8 mouse cellular contexts compared by ENCODE assay signal in the genomic region with DNA sequence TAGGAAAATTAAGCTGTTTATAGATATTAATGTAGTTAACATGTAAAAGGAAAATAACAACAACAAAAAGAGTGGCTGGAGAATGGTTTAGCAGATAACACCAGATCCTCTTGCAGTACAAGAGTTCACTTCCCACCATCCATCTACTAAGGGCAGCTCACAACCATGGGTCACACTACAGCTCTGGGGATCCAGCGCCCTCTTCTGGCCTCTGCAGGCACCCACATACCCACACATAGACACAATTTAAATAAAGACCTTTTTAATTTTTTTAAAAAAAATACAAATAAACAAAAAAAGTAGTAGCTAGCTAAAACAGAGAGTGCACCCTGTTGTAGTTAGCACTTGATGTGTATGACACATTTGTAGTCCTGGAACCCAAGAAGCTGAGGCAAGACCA. TPM values are rescaled to one million over a fixed set of nuclear protein-coding genes. Genes with fewer than 3 reads are reported as not detected.
DNase-seq lines count a peak whose midpoint lies in the region; ATAC-seq lines count a peak whose summit lies in the region.

No protein-coding gene starts in this region.

- 42% methylated on average over 1 of the region's 1 CpGs for WGBS in hindbrain, embryonic 11.5 days
- 24% methylated on average over 1 of the region's 1 CpGs for WGBS in hindbrain, embryonic 12.5 days

- no peak overlapping the region for H3K4me2 ChIP-seq in hindbrain, embryonic 11.5 days (replicated peaks; ENCODE audit: low read depth, low read length)
- H3K4me2 ChIP-seq in hindbrain, embryonic 12.5 days (replicated peaks), result no peak overlapping the region

- no peaks in the 10 kb centered on the region for H3K27me3 ChIP-seq in hindbrain, embryonic 11.5 days (ENCODE audit: control insufficient read depth, insufficient read depth, low read length)
- H3K27me3 ChIP-seq in hindbrain, embryonic 12.5 days, result no peaks in the 10 kb centered on the region

- no peaks in the 10 kb centered on the region for H3K4me1 ChIP-seq in hindbrain, embryonic 11.5 days (replicated peaks; ENCODE audit: control insufficient read depth, insufficient read depth, low read length)
- H3K4me1 ChIP-seq in hindbrain, embryonic 12.5 days, result peaks cover 20% of the 10 kb centered on the region

- no peak overlapping the region for H3K9ac ChIP-seq in hindbrain, embryonic 11.5 days (ENCODE audit: low read depth, low read length)
- no peak overlapping the region for H3K9ac ChIP-seq in hindbrain, embryonic 12.5 days

- H3K27ac ChIP-seq in hindbrain, embryonic 11.5 days (ENCODE audit: low read depth, low read length), result no peak overlapping the region
- H3K27ac ChIP-seq in hindbrain, embryonic 12.5 days, result no peak overlapping the region

- H3K36me3 ChIP-seq in hindbrain, embryonic 11.5 days (ENCODE audit: control insufficient read depth, insufficient read depth, low read length), result no peaks in the 10 kb centered on the region
- no peaks in the 10 kb centered on the region for H3K36me3 ChIP-seq in hindbrain, embryonic 12.5 days

- H3K4me3 ChIP-seq in hindbrain, embryonic 11.5 days (ENCODE audit: low read depth, low read length), result no peak overlapping the region
- H3K4me3 ChIP-seq in hindbrain, embryonic 12.5 days, result no peak overlapping the region

- peak; percentile 34 for DNase-seq in hindbrain, embryonic 11.5 days (ENCODE audit: low spot score)
- peak; percentile 79 for DNase-seq in ES-CJ7 (ENCODE audit: low read depth, low spot score)
- peak; percentile 44 for DNase-seq in adrenal gland, postnatal 25 days
- DNase-seq in induced T-regulatory cell, adult 2 months (ENCODE audit: low read depth), result peak; percentile 81
- peak; percentile 56 for DNase-seq in thymus, postnatal 0 days (ENCODE audit: low spot score)
- no peak for DNase-seq in frontal cortex, adult 2 months (ENCODE audit: extremely low spot score in 1 of 2, low spot score in 1 of 2)

- ATAC-seq in hindbrain, embryonic 11.5 days (ENCODE audit: low FRiP score), result no peak
- no peak for ATAC-seq in hindbrain, embryonic 12.5 days (ENCODE audit: low FRiP score)
- ATAC-seq in megakaryocyte-erythroid progenitor cell, adult 5-6 weeks (replicated peaks; ENCODE audit: low FRiP score, low TSS enrichment, poor library complexity, severe bottlenecking), result 0 out of 2 replicates have a peak, but pooled peaks have one; percentile 43

- no peaks in the 10 kb centered on the region for H3K9me3 ChIP-seq in hindbrain, embryonic 11.5 days (ENCODE audit: control insufficient read depth, low read length)
- no peaks in the 10 kb centered on the region for H3K9me3 ChIP-seq in hindbrain, embryonic 12.5 days (replicated peaks)

RNA-seq across cellular contexts. Expression of a gene that starts 4.0 kb away (rescaled TPM):
- 20.8 and 21.6 TPM in 2 replicates for polyA plus RNA-seq in hindbrain, embryonic 11.5 days (2014; fragmentation: Nextera tagmentation; extraction: Ambion mirVana)
- polyA plus RNA-seq in hindbrain, embryonic 12.5 days (2016; fragmentation: Nextera tagmentation; extraction: Ambion mirVana), result 24.1 and 25.6 TPM in 2 replicates
- total RNA-seq in adrenal gland, postnatal 25 days (2021), result 138 and 142 TPM in 2 replicates
- 36.1 and 58.2 TPM in 2 replicates for total RNA-seq in megakaryocyte-erythroid progenitor cell, adult 5-6 weeks (2014; fragmentation: Nextera tagmentation)
- 117 and 141 TPM in 2 replicates for total RNA-seq in megakaryocyte-erythroid progenitor cell, adult 5-6 weeks (2017)
- 12.3 and 13.7 TPM in 2 replicates for polyA plus RNA-seq in thymus, postnatal 0 days (2015; fragmentation: Nextera tagmentation; extraction: Ambion mirVana)
- 50.1 and 53.1 TPM in 2 replicates for polyA plus RNA-seq in frontal cortex, adult 2 months (2012; rRNA removed)

RNA-seq across cellular contexts. Expression of a gene that starts 56.9 kb away (rescaled TPM):
- polyA plus RNA-seq in hindbrain, embryonic 11.5 days (2014; fragmentation: Nextera tagmentation; extraction: Ambion mirVana), result 51.2 and 54.9 TPM in 2 replicates
- 54.6 and 60.6 TPM in 2 replicates for polyA plus RNA-seq in hindbrain, embryonic 12.5 days (2016; fragmentation: Nextera tagmentation; extraction: Ambion mirVana)
- 148 and 158 TPM in 2 replicates for total RNA-seq in adrenal gland, postnatal 25 days (2021)
- 16.6 and 23.9 TPM in 2 replicates for total RNA-seq in megakaryocyte-erythroid progenitor cell, adult 5-6 weeks (2014; fragmentation: Nextera tagmentation)
- total RNA-seq in megakaryocyte-erythroid progenitor cell, adult 5-6 weeks (2017), result 25.4 and 28.7 TPM in 2 replicates
- 39.9 and 47.7 TPM in 2 replicates for polyA plus RNA-seq in thymus, postnatal 0 days (2015; fragmentation: Nextera tagmentation; extraction: Ambion mirVana)
- 59.6 and 59.9 TPM in 2 replicates for polyA plus RNA-seq in frontal cortex, adult 2 months (2012; rRNA removed)

RNA-seq across cellular contexts. Expression of a gene that starts 57.2 kb away (rescaled TPM):
- 0.14 and 0.15 TPM in 2 replicates for polyA plus RNA-seq in hindbrain, embryonic 11.5 days (2014; fragmentation: Nextera tagmentation; extraction: Ambion mirVana)
- polyA plus RNA-seq in hindbrain, embryonic 12.5 days (2016; fragmentation: Nextera tagmentation; extraction: Ambion mirVana), result not detected in 2 replicates
- total RNA-seq in adrenal gland, postnatal 25 days (2021), result 3.5 and 5.0 TPM in 2 replicates
- total RNA-seq in megakaryocyte-erythroid progenitor cell, adult 5-6 weeks (2014; fragmentation: Nextera tagmentation), result not detected in 2 replicates
- total RNA-seq in megakaryocyte-erythroid progenitor cell, adult 5-6 weeks (2017), result not detected in 2 replicates
- polyA plus RNA-seq in thymus, postnatal 0 days (2015; fragmentation: Nextera tagmentation; extraction: Ambion mirVana), result 0.23 and 0.72 TPM in 2 replicates
- 2.5 and 3.6 TPM in 2 replicates for polyA plus RNA-seq in frontal cortex, adult 2 months (2012; rRNA removed)

Comparison
In these comparisons a context has a peak if more than half of its experiments do, and no peak if none do; other contexts are left out.
1. DNase-seq: peak in hindbrain, embryonic 11.5 days (single experiment), ES-CJ7 (single experiment), adrenal gland, postnatal 25 days (single experiment), induced T-regulatory cell, adult 2 months (single experiment) and thymus, postnatal 0 days (single experiment); none in frontal cortex, adult 2 months (0 of 2).